Mouse (Mus musculus): ENCODE data around the gene Dab2ip. TPM values are rescaled to one million over a fixed set of nuclear protein-coding genes. Genes with fewer than 3 reads are reported as not detected.
A peak's percentile ranks its signal among the peaks of the same experiment; 100 is the strongest.

The Dab2ip gene
- polyA plus RNA-seq, 1 experiment from 2014 or later = 46.6 TPM

GRCm38 (mm10) chr2:35722821-35723220 is 164.8 kb downstream of the Dab2ip start:
- peaks cover 99% of the 10 kb centered on the region for H3K36me3 ChIP-seq (ENCODE audit: control insufficient read depth, insufficient read depth, low read length)
- 92% methylated on average over 9 of the region's 9 CpGs for WGBS
- H3K4me1 ChIP-seq (ENCODE audit: control insufficient read depth in 2 of 2, insufficient read depth in 2 of 2, low read length in 2 of 2) = peaks cover 0 to 1% of the 10 kb centered on the region in 2 experiments; a peak in 1 of 4 replicates
- H3K4me2 ChIP-seq (ENCODE audit: low read length) = no peak overlapping the region
- H3K9ac ChIP-seq (ENCODE audit: low read length) = no peak overlapping the region
- H3K4me3 ChIP-seq (ENCODE audit: control insufficient read depth in 1 of 2, insufficient read depth in 1 of 2, low read depth in 1 of 2, low read length in 2 of 2) = no peak overlapping the region
- H3K27ac ChIP-seq (replicated peaks in 1 of 2; ENCODE audit: control insufficient read depth in 1 of 2, insufficient read depth in 1 of 2, low read depth in 2 of 2, low read length in 2 of 2) = no peak overlapping the region
- no peak for ATAC-seq (ENCODE audit: insufficient number of reproducible peaks, insufficient read depth, low FRiP score, low read depth)
- no peaks in the 10 kb centered on the region for H3K9me3 ChIP-seq (ENCODE audit: control insufficient read depth, low read length)
- no peaks in the 10 kb centered on the region for H3K27me3 ChIP-seq (ENCODE audit: control insufficient read depth, insufficient read depth, low read length)

DNA sequence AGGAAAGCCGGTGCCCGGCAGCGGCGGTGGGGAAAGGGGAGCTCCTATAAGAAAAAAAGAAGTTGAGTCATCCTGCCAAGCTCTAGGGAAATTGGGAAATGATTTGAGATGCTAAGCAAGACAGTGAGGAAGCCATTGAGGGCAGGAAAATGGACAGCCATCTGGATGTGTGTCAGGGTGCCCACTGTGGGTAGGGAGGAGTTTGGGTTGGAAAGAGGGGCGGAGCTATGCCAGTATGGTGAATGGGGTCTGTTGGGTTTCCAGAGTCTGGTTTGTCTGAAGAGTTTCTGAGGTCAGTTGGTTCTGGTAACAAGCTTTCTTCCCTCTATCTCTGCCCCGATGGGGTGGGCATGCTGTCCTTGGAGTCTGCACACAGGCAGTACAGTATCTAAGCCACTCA is 165.2 kb downstream of the Dab2ip start:
- Histone ChIP-seq H3K27me3 (ENCODE audit: control insufficient read depth, insufficient read depth, low read length) (no peaks in the 10 kb centered on the region), H3K4me3 (ENCODE audit: control insufficient read depth in 1 of 2, insufficient read depth in 1 of 2, low read depth in 1 of 2, low read length in 2 of 2) (no peak overlapping the region), H3K27ac (replicated peaks in 1 of 2; ENCODE audit: control insufficient read depth in 1 of 2, insufficient read depth in 1 of 2, low read depth in 2 of 2, low read length in 2 of 2) (no peak overlapping the region), H3K9ac (ENCODE audit: low read length) (no peak overlapping the region), H3K36me3 (ENCODE audit: control insufficient read depth, insufficient read depth, low read length) (peaks cover 99% of the 10 kb centered on the region), H3K9me3 (ENCODE audit: control insufficient read depth, low read length) (no peaks in the 10 kb centered on the region), H3K4me1 (ENCODE audit: control insufficient read depth in 2 of 2, insufficient read depth in 2 of 2, low read length in 2 of 2) (peaks cover 3 to 6% of the 10 kb centered on the region in 2 experiments; a peak in 3 of 4 replicates), H3K4me2 (ENCODE audit: low read length) (no peak overlapping the region)
- WGBS = 93% methylated on average over 6 of the region's 6 CpGs
- no peak for ATAC-seq (ENCODE audit: insufficient number of reproducible peaks, insufficient read depth, low FRiP score, low read depth)

DNA sequence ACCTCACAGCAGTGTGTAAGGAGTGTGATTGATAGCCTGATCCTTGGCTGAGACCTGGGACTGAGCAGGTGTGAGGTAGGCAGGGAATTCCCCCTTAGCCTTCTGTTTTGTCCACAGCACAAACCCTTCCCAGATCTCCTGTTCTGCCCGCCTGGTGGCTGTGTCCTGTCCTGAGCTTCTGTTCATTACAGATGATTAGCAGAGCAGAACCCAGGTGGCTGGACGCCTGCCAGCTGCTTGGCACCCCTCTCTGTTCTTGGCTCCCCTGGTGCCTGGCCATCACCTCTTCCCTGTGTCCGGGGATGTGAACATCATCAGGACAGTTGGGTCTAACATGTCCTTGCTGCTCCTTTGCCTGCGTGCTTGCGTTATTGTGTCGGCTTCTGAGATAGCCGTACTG is 165.6 kb downstream of the Dab2ip start:
- H3K27me3 ChIP-seq (ENCODE audit: control insufficient read depth, insufficient read depth, low read length) = no peaks in the 10 kb centered on the region
- no peak overlapping the region for H3K27ac ChIP-seq (replicated peaks in 1 of 2; ENCODE audit: control insufficient read depth in 1 of 2, insufficient read depth in 1 of 2, low read depth in 2 of 2, low read length in 2 of 2)
- H3K4me3 ChIP-seq (ENCODE audit: control insufficient read depth in 1 of 2, insufficient read depth in 1 of 2, low read depth in 1 of 2, low read length in 2 of 2) = no peak overlapping the region
- no peak for ATAC-seq (ENCODE audit: insufficient number of reproducible peaks, insufficient read depth, low FRiP score, low read depth)
- H3K4me2 ChIP-seq (ENCODE audit: low read length) = no peak overlapping the region
- H3K36me3 ChIP-seq (ENCODE audit: control insufficient read depth, insufficient read depth, low read length) = peaks cover 99% of the 10 kb centered on the region
- no peaks in the 10 kb centered on the region for H3K9me3 ChIP-seq (ENCODE audit: control insufficient read depth, low read length)
- H3K4me1 ChIP-seq (ENCODE audit: control insufficient read depth in 2 of 2, insufficient read depth in 2 of 2, low read length in 2 of 2) = peaks cover 8 to 9% of the 10 kb centered on the region in 2 experiments
- H3K9ac ChIP-seq (ENCODE audit: low read length) = no peak overlapping the region
- 85% methylated on average over 7 of the region's 7 CpGs for WGBS

GRCm38 (mm10) chr2:35728633-35729032 is 170.6 kb downstream of the Dab2ip start:
- Histone ChIP-seq H3K4me3 (ENCODE audit: control insufficient read depth in 1 of 2, insufficient read depth in 1 of 2, low read depth in 1 of 2, low read length in 2 of 2) (no peak overlapping the region), H3K9ac (ENCODE audit: low read length) (no peak overlapping the region; the same call in 1 of the 2 replicates), H3K27me3 (ENCODE audit: control insufficient read depth, insufficient read depth, low read length) (no peaks in the 10 kb centered on the region), H3K9me3 (ENCODE audit: control insufficient read depth, low read length) (no peaks in the 10 kb centered on the region), H3K27ac (replicated peaks in 1 of 2; ENCODE audit: control insufficient read depth in 1 of 2, insufficient read depth in 1 of 2, low read depth in 2 of 2, low read length in 2 of 2) (peak overlapping the region in 1 of 2 experiments; percentile 67; a peak in 3 of 4 replicates), H3K4me2 (ENCODE audit: low read length) (no peak overlapping the region), H3K36me3 (ENCODE audit: control insufficient read depth, insufficient read depth, low read length) (peaks cover 79% of the 10 kb centered on the region), H3K4me1 (ENCODE audit: control insufficient read depth in 2 of 2, insufficient read depth in 2 of 2, low read length in 2 of 2) (peaks cover 12 to 21% of the 10 kb centered on the region in 2 experiments)
- 25% methylated on average over 5 of the region's 5 CpGs for WGBS
- ATAC-seq (ENCODE audit: insufficient number of reproducible peaks, insufficient read depth, low FRiP score, low read depth) = peak; percentile 14; the same call in 1 of the 2 replicates

DNA sequence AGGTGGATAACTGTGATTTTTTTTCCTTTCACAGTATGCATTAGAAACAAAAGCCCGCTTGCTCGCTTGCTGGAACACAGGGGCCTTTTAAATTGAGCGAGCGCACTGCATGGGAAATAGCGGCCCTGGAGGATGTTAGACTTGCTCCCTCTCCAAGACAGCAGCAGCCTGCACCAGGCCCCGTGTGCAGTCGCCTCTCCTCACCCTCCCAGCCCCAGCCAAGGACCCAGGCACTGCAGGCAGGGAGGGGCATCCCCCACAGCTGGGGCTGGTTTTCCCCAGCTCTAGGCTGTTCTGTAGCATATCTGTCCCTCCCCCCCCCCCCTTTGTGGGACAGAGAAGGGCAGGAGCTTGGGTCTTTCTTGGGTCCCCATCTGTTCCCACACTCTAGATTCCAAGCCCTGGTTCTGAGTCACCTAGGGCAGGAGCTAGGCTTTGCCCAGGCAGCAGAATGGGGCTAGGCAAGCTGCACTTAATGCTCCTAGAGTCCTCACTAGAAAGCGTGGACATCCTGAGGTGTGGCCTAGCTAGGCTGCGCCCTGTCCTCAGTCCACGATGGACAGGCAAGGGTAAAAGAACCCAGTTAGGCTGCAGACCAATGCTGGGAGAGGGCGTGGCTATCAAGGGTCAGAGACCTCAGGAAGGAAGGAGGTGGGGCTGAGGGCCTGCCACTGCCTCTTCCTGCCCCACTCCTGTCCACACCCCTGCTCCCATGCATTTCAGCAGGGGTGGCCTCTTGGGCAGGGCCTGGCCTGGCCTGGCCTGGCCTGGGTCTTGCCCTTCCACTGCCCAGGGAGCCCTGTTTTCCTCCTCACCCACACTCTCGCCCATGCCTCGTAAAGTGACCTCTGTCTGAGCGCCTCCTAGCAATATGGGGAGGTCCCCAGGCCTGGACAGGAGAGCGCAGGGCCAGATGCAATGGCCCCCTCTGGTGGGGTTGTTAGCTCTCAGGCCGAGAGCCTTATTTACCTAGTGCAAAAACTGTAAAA is 171.3 kb downstream of the Dab2ip start:
- Histone ChIP-seq H3K4me2 (ENCODE audit: low read length) (no peak overlapping the region), H3K36me3 (ENCODE audit: control insufficient read depth, insufficient read depth, low read length) (peaks cover 71% of the 10 kb centered on the region), H3K4me3 (ENCODE audit: control insufficient read depth in 1 of 2, insufficient read depth in 1 of 2, low read depth in 1 of 2, low read length in 2 of 2) (no peak overlapping the region), H3K4me1 (ENCODE audit: control insufficient read depth in 2 of 2, insufficient read depth in 2 of 2, low read length in 2 of 2) (peaks cover 12 to 21% of the 10 kb centered on the region in 2 experiments), H3K27me3 (ENCODE audit: control insufficient read depth, insufficient read depth, low read length) (no peaks in the 10 kb centered on the region), H3K9me3 (ENCODE audit: control insufficient read depth, low read length) (no peaks in the 10 kb centered on the region), H3K9ac (ENCODE audit: low read length) (peak overlapping the region; percentile 21), H3K27ac (replicated peaks in 1 of 2; ENCODE audit: control insufficient read depth in 1 of 2, insufficient read depth in 1 of 2, low read depth in 2 of 2, low read length in 2 of 2) (peak overlapping the region in 1 of 2 experiments; percentile 67; a peak in 3 of 4 replicates)
- WGBS = 48% methylated on average over 16 of the region's 16 CpGs
- ATAC-seq (ENCODE audit: insufficient number of reproducible peaks, insufficient read depth, low FRiP score, low read depth) = peak; percentile 80

- Histone ChIP-seq H3K9me3 (ENCODE audit: control insufficient read depth, low read length) (peaks cover 4% of the 10 kb centered on the region), H3K4me2 (ENCODE audit: low read length) (no peak overlapping the region), H3K36me3 (ENCODE audit: control insufficient read depth, insufficient read depth, low read length) (peaks cover 47% of the 10 kb centered on the region), H3K27me3 (ENCODE audit: control insufficient read depth, insufficient read depth, low read length) (no peaks in the 10 kb centered on the region), H3K4me3 (ENCODE audit: control insufficient read depth in 1 of 2, insufficient read depth in 1 of 2, low read depth in 1 of 2, low read length in 2 of 2) (no peak overlapping the region), H3K4me1 (ENCODE audit: control insufficient read depth in 2 of 2, insufficient read depth in 2 of 2, low read length in 2 of 2) (peaks cover 12 to 21% of the 10 kb centered on the region in 2 experiments), H3K9ac (ENCODE audit: low read length) (no peak overlapping the region), H3K27ac (replicated peaks in 1 of 2; ENCODE audit: control insufficient read depth in 1 of 2, insufficient read depth in 1 of 2, low read depth in 2 of 2, low read length in 2 of 2) (no peak overlapping the region)
- ATAC-seq (ENCODE audit: insufficient number of reproducible peaks, insufficient read depth, low FRiP score, low read depth) = no peak
- WGBS = 78% methylated on average over 18 of the region's 18 CpGs
Measured at GRCm38 (mm10) chr2:35731671-35732449, 173.8 kb downstream of the Dab2ip start.

- Histone ChIP-seq H3K27me3 (ENCODE audit: control insufficient read depth, insufficient read depth, low read length) (no peaks in the 10 kb centered on the region), H3K4me3 (ENCODE audit: control insufficient read depth in 1 of 2, insufficient read depth in 1 of 2, low read depth in 1 of 2, low read length in 2 of 2) (no peak overlapping the region), H3K9me3 (ENCODE audit: control insufficient read depth, low read length) (peaks cover 4% of the 10 kb centered on the region), H3K4me2 (ENCODE audit: low read length) (no peak overlapping the region), H3K4me1 (ENCODE audit: control insufficient read depth in 2 of 2, insufficient read depth in 2 of 2, low read length in 2 of 2) (peaks cover 7 to 8% of the 10 kb centered on the region in 2 experiments; a peak in 1 of 4 replicates), H3K27ac (replicated peaks in 1 of 2; ENCODE audit: control insufficient read depth in 1 of 2, insufficient read depth in 1 of 2, low read depth in 2 of 2, low read length in 2 of 2) (no peak overlapping the region), H3K9ac (ENCODE audit: low read length) (no peak overlapping the region), H3K36me3 (ENCODE audit: control insufficient read depth, insufficient read depth, low read length) (peaks cover 16% of the 10 kb centered on the region)
- ATAC-seq (ENCODE audit: insufficient number of reproducible peaks, insufficient read depth, low FRiP score, low read depth) = no peak
- 99% methylated on average over 2 of the region's 2 CpGs for WGBS
Measured at GRCm38 (mm10) chr2:35735001-35735400, 176.9 kb downstream of the Dab2ip start.

Measured in heart, embryonic 14.5 days (tissue).